Mouse (Mus musculus) gastrocnemius, adult 8-10 months (tissue): ENCODE results near the gene Sez6l. TPM values are rescaled to one million over a fixed set of nuclear protein-coding genes. Genes with fewer than 3 reads are reported as not detected.

Experiments used
- DNase-seq, 2 experiments: peaks; one replicate each; pipeline ENCODE4 v3.0.0; 2022; ENCODE audit warnings: low spot score in 2 of 2
- total RNA-seq, 4 experiments: library from RNA; stranded (reverse); gene quantifications; 2 replicates each; pipeline ENCODE4 v1.2.4; 2022

Sez6l gene
- total RNA-seq, 4 experiments from 2014 or later = 0.04 to 0.19 (median 0.05) TPM; not detected in 1

- DNase-seq = no peak
Measured at GRCm38 (mm10) chr5:112498921-112499917, 77.8 kb downstream of the Sez6l start.

GRCm38 (mm10) chr5:112496753-112497369 lies 80.1 kb downstream of the Sez6l start:
- DNase-seq = no peak

GRCm38 (mm10) chr5:112493492-112493891 lies 83.5 kb downstream of the Sez6l start:
- no peak for DNase-seq

GRCm38 (mm10) chr5:112491489-112491888 lies 85.5 kb downstream of the Sez6l start:
- no peak for DNase-seq

- no peak for DNase-seq
Measured at GRCm38 (mm10) chr5:112488101-112488776, 88.7 kb downstream of the Sez6l start.

GRCm38 (mm10) chr5:112487504-112487903 lies 89.5 kb downstream of the Sez6l start:
- no peak for DNase-seq

GRCm38 (mm10) chr5:112486415-112486814 lies 90.6 kb downstream of the Sez6l start:
- DNase-seq = no peak

- DNase-seq = no peak
Measured at GRCm38 (mm10) chr5:112484924-112485715, 91.9 kb downstream of the Sez6l start.

- no peak for DNase-seq
Measured at GRCm38 (mm10) chr5:112483030-112483429, 94.0 kb downstream of the Sez6l start.

- no peak for DNase-seq
Measured at GRCm38 (mm10) chr5:112482551-112482950, 94.4 kb downstream of the Sez6l start.

- DNase-seq = no peak
Measured at GRCm38 (mm10) chr5:112481946-112482410, 95.0 kb downstream of the Sez6l start.

GRCm38 (mm10) chr5:112473453-112473852 lies 103.5 kb downstream of the Sez6l start:
- no peak for DNase-seq

GRCm38 (mm10) chr5:112470144-112470543 lies 106.8 kb downstream of the Sez6l start:
- no peak for DNase-seq

GRCm38 (mm10) chr5:112468986-112469581 lies 107.9 kb downstream of the Sez6l start:
- DNase-seq = no peak

- no peak for DNase-seq
Measured at GRCm38 (mm10) chr5:112466331-112466730, 110.7 kb downstream of the Sez6l start.

GRCm38 (mm10) chr5:112459903-112460302 lies 117.1 kb downstream of the Sez6l start:
- DNase-seq = no peak

GRCm38 (mm10) chr5:112454966-112455555 lies 121.9 kb downstream of the Sez6l start:
- no peak for DNase-seq

- DNase-seq = no peak
Measured at GRCm38 (mm10) chr5:112453088-112453487, 123.9 kb downstream of the Sez6l start.

GRCm38 (mm10) chr5:112448747-112449440 lies 128.1 kb downstream of the Sez6l start, which contains the start of gene Gm6588:
Gm6588 (plus strand) TSS chr5:112449426.
- DNase-seq = no peak
